Mouse (Mus musculus) kidney, adult 11 months (tissue): ENCODE results near the gene Cfap77.

Source experiments
- DNase-seq: peaks from one replicate; pipeline ENCODE4 v3.0.0; 2022

Cfap77 gene

GRCm38 (mm10) chr2:28994014-28994413 lies 60.9 kb downstream of the Cfap77 start:
- no peak for DNase-seq

- DNase-seq = no peak
Measured at GRCm38 (mm10) chr2:28988781-28989180, 66.1 kb downstream of the Cfap77 start.

DNA sequence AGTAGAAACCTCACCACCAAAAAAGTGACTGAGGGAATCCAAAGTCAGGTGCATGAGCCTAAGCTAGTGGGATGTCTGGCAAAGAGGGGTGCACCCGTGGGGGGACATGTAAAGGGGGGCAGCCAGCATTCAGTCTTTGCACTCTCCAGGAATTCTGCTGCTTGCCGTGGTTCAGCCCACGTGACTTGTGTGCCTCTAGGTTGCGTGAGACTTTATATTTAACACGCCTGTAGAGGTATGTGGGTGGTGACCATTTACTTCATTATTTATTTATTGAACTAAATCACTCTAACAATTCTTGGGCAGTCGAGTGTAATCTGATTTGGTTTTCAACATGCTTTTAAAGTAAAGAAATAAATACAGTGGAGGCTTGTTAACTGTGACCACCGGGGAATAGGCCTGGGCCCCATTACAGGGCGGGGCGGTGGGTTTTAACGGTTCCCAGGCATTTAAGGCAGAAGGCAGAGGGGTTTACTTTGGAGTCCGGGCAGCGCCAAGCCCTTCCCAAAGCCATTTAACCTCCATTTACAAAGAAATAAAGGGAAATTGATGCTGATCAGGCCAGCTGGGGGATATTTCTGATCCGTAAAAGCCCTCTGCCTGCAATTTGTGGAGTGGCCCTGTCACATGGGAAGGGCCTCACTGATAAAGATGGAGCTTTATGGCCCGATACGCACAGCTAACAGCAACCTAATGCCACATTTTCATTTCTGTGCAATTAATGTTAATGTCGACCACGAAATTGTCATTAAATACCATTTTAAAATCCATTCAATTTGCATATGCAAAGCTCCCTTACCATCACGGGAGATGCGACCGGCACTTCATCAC lies 74.6 kb downstream of the Cfap77 start:
- no peak for DNase-seq

DNA sequence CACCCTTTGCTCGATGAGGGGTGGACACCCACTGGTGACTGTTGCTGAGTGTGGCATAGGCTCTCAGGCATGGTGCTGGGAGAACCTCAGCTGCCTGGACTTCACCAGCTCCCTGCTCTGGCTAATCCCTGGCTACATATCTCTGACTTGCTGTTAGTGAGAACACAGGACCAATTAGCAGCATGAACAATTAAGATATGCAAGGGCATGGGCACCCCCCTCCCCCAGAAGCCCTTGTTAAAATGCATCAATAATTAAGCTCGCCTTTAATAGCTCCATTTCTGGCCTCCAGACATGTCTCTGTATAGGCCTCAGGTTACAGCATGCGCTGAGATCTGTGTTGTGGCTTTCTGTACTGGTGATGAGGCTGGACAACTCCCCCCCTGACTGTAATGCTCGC lies 76.4 kb downstream of the Cfap77 start:
- DNase-seq = no peak

DNA sequence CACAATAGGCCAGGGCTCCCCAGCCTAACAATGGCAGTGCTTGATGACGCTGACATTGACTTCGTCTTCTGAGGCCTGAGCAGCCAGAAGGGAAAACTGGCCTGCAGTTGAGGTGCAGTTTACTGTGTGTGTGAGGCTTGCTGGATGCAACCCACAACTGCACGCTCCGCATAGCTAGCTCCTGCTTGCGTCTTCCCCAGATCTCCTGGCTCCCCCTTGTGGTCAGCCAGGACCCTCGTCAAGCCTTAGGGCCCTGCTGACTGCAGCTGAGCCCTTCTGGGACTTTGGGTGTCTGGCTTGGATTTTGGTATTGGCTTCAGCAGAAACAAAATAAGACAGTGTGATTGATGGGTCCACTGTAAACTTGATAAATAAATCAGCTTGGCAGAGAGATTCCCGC lies 78.2 kb downstream of the Cfap77 start:
- DNase-seq = peak; percentile 11

DNA sequence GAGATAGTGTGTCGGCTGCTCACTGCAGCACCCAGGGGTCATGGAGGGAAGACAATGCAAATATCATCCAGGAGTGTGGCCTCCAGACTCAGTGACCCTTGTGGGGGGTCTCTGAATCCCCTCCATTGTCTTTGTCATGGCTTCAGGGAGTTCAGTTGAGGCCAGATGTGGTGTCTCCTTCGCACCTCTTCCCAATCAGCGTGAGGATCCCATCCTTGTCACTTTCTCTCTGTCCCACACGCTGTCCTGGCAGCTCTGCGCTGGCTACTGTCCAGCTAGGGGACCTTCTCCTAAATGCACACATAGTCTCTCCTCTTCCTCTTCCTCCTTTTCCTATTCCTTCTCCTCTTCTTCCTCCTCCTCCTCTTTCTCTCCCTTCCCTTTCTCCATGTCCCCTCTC lies 79.3 kb downstream of the Cfap77 start:
- DNase-seq = no peak

GRCm38 (mm10) chr2:28974520-28974919 lies 80.3 kb downstream of the Cfap77 start:
- DNase-seq = no peak

DNA sequence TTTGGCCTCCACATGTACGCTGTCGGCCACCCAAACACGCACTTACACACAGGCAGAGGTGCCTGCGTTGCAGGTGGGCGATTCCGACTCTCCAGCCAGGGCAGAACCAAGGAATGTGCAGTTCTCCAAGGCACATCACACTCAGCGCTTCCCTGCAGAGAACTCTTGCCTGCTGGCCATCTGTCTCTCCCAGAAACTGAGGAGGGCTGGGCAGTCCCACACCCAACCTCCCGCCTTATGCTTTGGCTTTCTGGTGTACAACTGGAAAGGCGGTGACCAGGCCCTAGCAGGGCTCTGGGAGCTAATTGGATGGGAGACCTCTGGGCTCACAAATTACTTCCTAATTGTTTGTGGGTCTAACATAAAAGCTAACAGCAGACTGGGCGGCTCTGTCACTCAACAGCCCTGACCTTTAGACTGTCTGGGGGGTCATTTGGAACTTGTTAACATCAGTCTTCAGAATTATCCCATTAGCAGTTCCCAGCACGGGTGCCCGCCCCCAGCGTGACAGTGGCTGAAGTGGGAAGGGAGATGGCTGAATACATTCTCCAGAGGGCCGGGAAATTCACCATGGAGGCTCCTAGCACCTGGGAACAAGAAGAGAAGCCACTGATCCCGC lies 80.9 kb downstream of the Cfap77 start:
- DNase-seq = no peak

GRCm38 (mm10) chr2:28970424-28970823 lies 84.4 kb downstream of the Cfap77 start:
- no peak for DNase-seq

DNA sequence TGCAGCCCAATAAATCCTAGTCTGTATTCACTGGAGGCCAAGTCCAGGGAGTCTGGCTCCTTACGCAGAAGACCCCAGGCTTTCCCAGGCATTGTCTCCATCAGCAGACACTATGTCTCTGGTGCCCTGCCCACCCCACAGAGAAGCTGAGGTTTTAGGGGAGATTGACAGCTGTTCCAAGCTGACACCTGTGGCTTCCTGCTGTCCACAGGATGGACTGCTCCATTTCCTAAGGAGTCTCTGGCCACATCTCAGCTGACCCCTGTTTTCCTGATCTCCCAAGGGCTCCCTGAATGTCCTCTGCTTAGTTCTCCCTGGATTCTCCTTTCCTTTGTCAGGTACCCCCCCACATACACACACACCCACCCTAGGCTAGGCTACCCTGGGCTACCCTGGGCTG lies 86.6 kb downstream of the Cfap77 start:
- no peak for DNase-seq

DNA sequence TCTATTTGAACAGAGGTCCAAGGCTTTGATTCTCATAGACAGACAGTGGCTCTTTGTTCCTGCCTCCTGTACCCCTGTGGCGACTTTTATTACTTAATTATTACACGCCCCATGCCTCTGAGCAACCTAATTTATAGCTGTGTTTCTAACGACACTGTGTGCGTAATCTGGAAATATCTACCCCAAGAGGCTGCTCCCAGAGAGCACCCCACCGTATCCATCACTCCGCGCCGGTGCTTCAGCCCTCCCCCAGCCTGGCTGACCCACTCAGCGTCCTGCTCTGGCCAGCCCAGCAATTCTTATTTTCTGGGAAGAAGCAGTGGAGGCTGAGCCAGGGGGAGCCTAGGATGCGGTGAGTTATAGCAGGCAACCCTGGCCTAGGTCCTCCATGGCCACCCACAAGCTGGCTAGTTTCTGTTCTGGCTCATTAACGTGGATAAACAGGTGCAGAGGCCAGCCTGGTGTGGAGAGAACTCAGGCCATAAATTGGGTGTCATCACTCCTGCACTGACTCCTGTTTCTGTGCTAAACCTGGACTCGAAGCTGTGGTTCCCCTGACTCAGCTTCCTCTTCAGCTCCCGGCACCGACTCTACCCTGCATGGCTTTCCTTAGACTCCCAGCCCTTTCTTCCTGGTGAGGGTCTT lies 88.6 kb downstream of the Cfap77 start:
- DNase-seq = no peak

DNA sequence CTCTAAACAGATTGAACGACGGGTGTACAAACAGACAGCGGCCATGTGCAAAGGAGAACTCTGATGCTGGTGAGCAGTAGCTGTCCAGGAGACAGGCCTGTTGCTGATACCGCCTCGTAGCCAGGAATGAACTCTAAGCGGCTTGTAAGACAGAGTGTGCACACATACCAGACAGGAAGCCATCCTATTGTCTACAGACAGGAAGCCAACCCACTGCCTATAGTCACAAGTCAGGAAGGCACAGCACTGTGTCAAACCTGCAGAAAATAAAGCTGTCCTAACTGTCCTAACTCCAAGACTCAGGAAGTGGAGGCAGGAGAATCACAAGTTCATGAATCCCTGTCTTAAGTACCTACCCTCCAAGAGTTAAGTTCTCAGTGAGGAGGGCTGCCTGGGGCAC lies 91.3 kb downstream of the Cfap77 start:
- no peak for DNase-seq

- no peak for DNase-seq
Measured at GRCm38 (mm10) chr2:28961636-28962035, 93.2 kb downstream of the Cfap77 start.

GRCm38 (mm10) chr2:28961024-28961585 lies 93.8 kb downstream of the Cfap77 start:
- no peak for DNase-seq

DNA sequence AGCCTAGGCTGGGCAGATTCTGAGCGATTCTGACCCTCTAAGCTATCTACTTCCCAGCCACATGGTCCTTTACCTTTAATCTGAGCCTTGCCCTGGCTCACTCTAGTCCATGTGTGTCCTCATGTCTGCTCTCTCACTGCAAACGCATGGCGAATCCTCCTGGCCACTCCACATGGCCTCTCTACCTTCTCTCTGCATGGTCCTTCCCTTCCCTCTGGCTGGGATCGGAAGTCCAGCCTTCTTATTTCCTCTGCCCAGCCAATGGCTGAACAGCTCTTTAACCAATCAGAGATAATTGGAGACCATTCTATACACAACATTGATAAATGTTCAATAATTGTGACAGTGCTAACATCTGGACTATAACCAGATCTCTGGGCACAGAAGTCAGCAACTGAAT lies 98.0 kb downstream of the Cfap77 start:
- DNase-seq = no peak

- no peak for DNase-seq
Measured at GRCm38 (mm10) chr2:28954595-28954994, 100.3 kb downstream of the Cfap77 start.

DNA sequence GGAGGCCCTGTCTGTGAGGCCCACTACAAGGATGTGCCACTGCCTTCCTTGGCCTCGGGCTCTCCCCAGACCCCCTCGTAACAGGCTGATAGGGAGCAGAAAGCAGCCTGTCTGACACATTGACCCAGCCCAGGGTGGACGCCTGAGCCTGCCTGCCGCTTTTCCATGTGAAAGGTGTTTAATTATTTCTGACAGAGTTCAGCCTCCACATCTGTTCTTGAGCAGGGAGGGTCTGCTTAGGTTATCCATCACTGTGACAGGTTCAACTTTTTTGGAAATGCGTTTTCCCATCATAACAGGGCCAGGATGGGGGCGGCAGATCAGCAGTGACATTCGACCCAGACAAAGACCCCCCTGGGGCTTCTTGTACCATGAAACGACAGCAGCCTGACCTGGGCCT lies 101.9 kb downstream of the Cfap77 start:
- DNase-seq = no peak

GRCm38 (mm10) chr2:28946312-28946711 lies 108.6 kb downstream of the Cfap77 start:
- DNase-seq = no peak

DNA sequence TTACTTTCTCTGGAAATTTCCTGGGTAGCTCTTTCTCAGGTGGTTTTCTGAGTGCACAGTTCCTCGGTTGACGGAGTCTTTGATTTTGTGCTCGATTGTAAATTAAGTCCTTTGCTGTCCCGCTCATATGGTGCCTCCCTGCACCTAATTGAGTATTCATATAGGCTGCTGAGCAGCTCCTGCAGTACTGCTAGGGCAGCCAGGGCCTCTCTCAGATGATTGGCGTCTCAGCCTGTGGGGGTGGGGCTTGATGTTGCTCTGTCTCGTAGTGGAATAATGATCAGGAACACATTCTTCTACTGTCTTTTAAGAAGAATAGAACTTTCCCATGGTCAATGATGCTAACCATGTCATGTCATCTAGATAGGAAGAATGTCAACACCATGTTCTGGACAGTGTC lies 109.5 kb downstream of the Cfap77 start:
- no peak for DNase-seq

DNA sequence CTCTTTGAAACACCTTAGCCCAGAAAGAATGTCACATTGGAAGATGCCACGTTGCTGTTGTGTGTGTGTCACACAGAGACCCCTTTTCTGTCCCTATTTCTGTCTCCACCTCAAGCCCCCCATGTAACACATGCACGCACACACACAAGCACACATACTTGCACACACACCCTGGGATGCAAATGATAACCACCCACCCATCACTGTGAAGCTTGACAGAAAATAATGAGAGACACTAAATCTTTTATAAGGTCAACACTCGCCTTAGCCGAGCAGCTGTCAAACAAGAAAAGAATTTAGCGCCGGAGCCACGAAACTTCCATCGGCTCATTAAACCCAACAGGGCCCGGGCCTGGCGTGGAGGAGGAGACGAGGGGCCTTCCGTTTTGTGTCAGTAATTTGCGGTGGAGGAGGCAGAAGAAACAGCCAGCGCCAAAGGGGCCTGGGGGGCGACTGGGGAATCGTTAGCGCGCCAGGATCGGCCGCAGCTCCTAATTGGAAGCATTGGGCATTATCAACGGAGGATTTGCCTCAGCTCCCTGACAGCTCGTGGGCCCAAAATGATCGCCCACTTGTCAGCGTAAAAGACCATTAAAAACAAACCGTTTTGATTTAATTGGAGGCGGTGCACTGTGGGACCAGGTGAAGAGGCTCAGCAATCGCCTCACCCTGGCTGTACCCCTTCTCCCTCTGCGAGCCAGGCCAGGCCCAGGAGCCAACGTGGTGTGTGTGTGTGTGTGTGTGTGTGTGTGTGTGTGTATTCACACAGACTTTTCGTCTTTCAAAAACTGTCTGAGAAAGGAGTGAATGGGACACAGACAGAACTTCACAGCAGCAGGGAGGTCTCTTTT lies 111.0 kb downstream of the Cfap77 start:
- DNase-seq = no peak

GRCm38 (mm10) chr2:28938997-28939396 lies 115.9 kb downstream of the Cfap77 start:
- no peak for DNase-seq

DNA sequence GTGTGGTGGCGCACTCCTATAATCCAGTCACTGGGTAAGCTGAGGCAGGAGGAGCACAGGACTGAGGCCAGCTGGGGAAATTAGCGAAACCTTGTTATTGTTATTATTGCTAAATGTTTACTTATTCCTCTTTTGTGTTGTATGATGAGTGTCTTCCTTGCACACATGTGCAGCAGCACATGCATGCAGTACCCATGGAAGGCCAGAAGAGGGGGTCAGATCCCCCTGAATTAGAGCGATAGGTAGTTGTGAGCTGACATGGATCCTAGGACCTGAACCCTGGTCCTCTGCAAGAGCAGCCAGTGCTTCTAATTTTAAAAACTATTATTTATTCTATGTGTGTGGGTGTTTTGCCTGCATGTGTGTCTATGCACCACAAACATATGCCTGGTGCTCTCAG lies 124.3 kb downstream of the Cfap77 start:
- DNase-seq = no peak

GRCm38 (mm10) chr2:28923912-28924311 lies 131.0 kb downstream of the Cfap77 start:
- no peak for DNase-seq
